Mouse (Mus musculus) C2C12 (cell line): ENCODE results near the gene 9430038I01Rik. TPM values are rescaled to one million over a fixed set of nuclear protein-coding genes. Genes with fewer than 3 reads are reported as not detected.
"Not testable (repeated sequence)": the region's sequence is repeated elsewhere in the genome, so short reads cannot be mapped to it uniquely, and the experiment has no call there.

Experiments
- H3K27me3 ChIP-seq: one replicate; pipeline ENCODE4 v1.6.1; 2011; ENCODE audit not compliant: control insufficient read depth, insufficient read depth, insufficient read length
- H3K36me3 ChIP-seq: one replicate; pipeline ENCODE4 v1.6.1; 2011; ENCODE audit not compliant: control insufficient read depth, insufficient read depth
- H3K4me3 ChIP-seq: one replicate; pipeline ENCODE4 v1.5.1; 2011; ENCODE audit warnings: mild to moderate bottlenecking, control low read depth; ENCODE audit not compliant: poor library complexity, insufficient read depth, severe bottlenecking
- H3K79me2 ChIP-seq: one replicate; pipeline ENCODE4 v1.6.1; 2011; ENCODE audit not compliant: control insufficient read depth, insufficient read depth
- H3K79me3 ChIP-seq: one replicate; pipeline ENCODE4 v1.6.1; 2011; ENCODE audit warnings: low read depth, control low read depth
- H3ac ChIP-seq: one replicate; pipeline ENCODE3; 2011; ENCODE audit warnings: low read depth; ENCODE audit not compliant: control insufficient read depth, insufficient read length
- CEBPB ChIP-seq: IDR thresholded peaks from one replicate; pipeline ENCODE4 v1.6.1; 2011; ENCODE audit warnings: low read depth, mild to moderate bottlenecking, control low read depth, moderate library complexity
- CTCF ChIP-seq: IDR thresholded peaks from one replicate; pipeline ENCODE4 v1.5.1; 2011; ENCODE audit not compliant: control insufficient read depth, insufficient read depth, insufficient read length
- FOSL1 ChIP-seq: IDR thresholded peaks from one replicate; pipeline ENCODE4 v1.8.0; 2011; ENCODE audit warnings: mild to moderate bottlenecking, low read length; ENCODE audit not compliant: poor library complexity, insufficient read depth, severe bottlenecking
- MAX ChIP-seq: IDR thresholded peaks from one replicate; pipeline ENCODE4 v1.6.1; 2011; ENCODE audit warnings: mild to moderate bottlenecking, control low read depth
- MYOD1 ChIP-seq: IDR thresholded peaks from one replicate; pipeline ENCODE4 v1.6.1; 2011; ENCODE audit warnings: low read depth; ENCODE audit not compliant: control insufficient read depth, insufficient read length
- MYOG ChIP-seq: IDR thresholded peaks from one replicate; pipeline ENCODE4 v1.6.1; 2011; ENCODE audit not compliant: control insufficient read depth, insufficient read length; ENCODE audit errors: extremely low read depth
- USF1 ChIP-seq: IDR thresholded peaks from one replicate; pipeline ENCODE4 v1.6.1; 2011; ENCODE audit warnings: low read depth, mild to moderate bottlenecking, control low read depth, moderate library complexity
- long read RNA-seq, 2 experiments: library from polyadenylated mRNA; unstranded; transcript quantifications; one replicate each; pipeline ENCODE4 v2.0.0; 2019 to 2020
- polyA plus RNA-seq: library from polyadenylated mRNA; unstranded; fragments of >200 nt; fragmentation: generic; extraction: Trizol; gene quantifications from one replicate; pipeline ENCODE4 v1.2.1, GENCODE M21; 2012; ENCODE audit warnings: missing spikeins

9430038I01Rik gene
- 4.4 TPM for polyA plus RNA-seq
- long read RNA-seq, experiment 1, transcript 9430038I01Rik-201 (4 exons, 1,126 nt), result major isoform, 5 of 6 reads
- long read RNA-seq, experiment 1, partial matches to known transcripts, result 0 of 6 reads
- long read RNA-seq, experiment 1, other reads (novel, unspliced or antisense), result 1 of 6 reads
- long read RNA-seq, experiment 2, partial matches to known transcripts, result 0 of 2 reads
- long read RNA-seq, experiment 2, other reads (novel, unspliced or antisense), result 0 of 2 reads

- peak within 1 kb of the TSS; percentile 95 for H3ac ChIP-seq
- H3K79me2 ChIP-seq, result no peaks in the 10 kb centered on the region
- TF ChIP-seq CTCF, result no peak
- no peak for TF ChIP-seq MYOG
- peak; percentile 86 for TF ChIP-seq USF1
- no peak for TF ChIP-seq MYOD1
- TF ChIP-seq MAX, result peak; percentile 76
- H3K36me3 ChIP-seq, result no peaks in the 10 kb centered on the region
- H3K27me3 ChIP-seq, result no peaks in the 10 kb centered on the region
- no peaks in the 10 kb centered on the region for H3K79me3 ChIP-seq
- H3K4me3 ChIP-seq, result peak within 1 kb of the TSS; percentile 41
Observed at GRCm38 (mm10) chr7:137410337-137411197, at the start of gene 9430038I01Rik. Gene 9430038I01Rik, minus strand, starts transcription at chr7:137410762.

- peaks cover 97% of the 10 kb centered on the region for H3K79me2 ChIP-seq
- H3K36me3 ChIP-seq, result peaks cover 49% of the 10 kb centered on the region
- H3K79me3 ChIP-seq, result peaks cover 73% of the 10 kb centered on the region
- TF ChIP-seq FOSL1 (no peak), MAX (no peak), CEBPB (no peak), MYOD1 (no peak), MYOG (no peak), USF1 (no peak), CTCF (no peak)
- no peak overlapping the region for H3K4me3 ChIP-seq
- H3ac ChIP-seq, result no peak overlapping the region
- no peaks in the 10 kb centered on the region for H3K27me3 ChIP-seq
Observed at GRCm38 (mm10) chr7:137445321-137445720, 34.8 kb upstream of the 9430038I01Rik start.

- no peak for TF ChIP-seq CTCF
- TF ChIP-seq CEBPB, result no peak
- TF ChIP-seq MYOG, result no peak
- no peak for TF ChIP-seq MYOD1
- TF ChIP-seq MAX, result no peak
- TF ChIP-seq USF1, result no peak
- no peak for TF ChIP-seq FOSL1
- no peak overlapping the region for H3ac ChIP-seq
- H3K27me3 ChIP-seq, result no peaks in the 10 kb centered on the region
- H3K79me2 ChIP-seq, result peaks cover 97% of the 10 kb centered on the region
- peaks cover 77% of the 10 kb centered on the region for H3K79me3 ChIP-seq
- H3K4me3 ChIP-seq, result no peak overlapping the region
- peaks cover 33% of the 10 kb centered on the region for H3K36me3 ChIP-seq
Observed at GRCm38 (mm10) chr7:137442951-137443350, 32.4 kb upstream of the 9430038I01Rik start.

DNA sequence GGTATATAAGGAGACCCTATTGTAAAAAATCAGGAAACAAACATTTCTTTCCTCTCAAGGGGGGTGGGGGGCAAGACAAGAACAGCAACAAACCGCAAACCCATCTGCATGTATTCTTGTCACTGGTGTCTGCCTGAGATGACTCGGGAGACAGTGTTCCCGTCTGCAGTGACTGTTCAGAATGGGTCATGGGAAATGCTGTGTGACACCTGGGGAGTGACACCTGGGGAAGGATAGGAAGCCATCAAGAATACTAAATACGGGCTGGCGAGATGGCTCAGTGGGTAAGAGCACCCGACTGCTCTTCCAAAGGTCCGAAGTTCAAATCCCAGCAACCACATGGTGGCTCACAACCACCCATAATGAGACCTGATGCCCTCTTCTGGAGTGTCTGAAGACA lies 28.4 kb upstream of the 9430038I01Rik start:
- Histone ChIP-seq H3K79me2 (peaks cover 62% of the 10 kb centered on the region), H3K36me3 (peaks cover 15% of the 10 kb centered on the region), H3K4me3 (peak overlapping the region; percentile 68), H3K79me3 (peaks cover 54% of the 10 kb centered on the region)
- H3K27me3 ChIP-seq, H3ac ChIP-seq: not testable (repeated sequence)

DNA sequence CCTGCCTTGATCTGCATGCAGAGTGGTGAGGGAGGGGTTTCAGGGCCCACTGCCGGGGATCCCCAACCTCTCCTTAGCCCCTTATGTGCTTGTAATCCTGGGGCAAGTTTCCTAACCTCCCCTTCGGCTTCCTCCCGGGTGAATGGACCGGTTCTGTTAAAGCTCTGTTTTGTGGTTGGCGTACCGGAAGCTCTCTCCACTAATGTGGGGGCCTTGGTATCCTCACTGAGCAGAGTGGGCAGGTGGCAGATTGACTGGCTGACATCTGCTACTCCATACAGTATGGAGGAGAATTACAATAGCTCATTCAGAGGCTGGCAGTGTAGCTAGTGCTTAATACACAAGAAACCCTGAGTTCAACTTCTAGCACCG lies 27.6 kb upstream of the 9430038I01Rik start:
- Histone ChIP-seq H3K27me3 (no peaks in the 10 kb centered on the region), H3K4me3 (peak overlapping the region; percentile 68), H3ac (peak overlapping the region; percentile 73), H3K79me3 (peaks cover 48% of the 10 kb centered on the region), H3K36me3 (peaks cover 8% of the 10 kb centered on the region), H3K79me2 (peaks cover 54% of the 10 kb centered on the region)
- TF ChIP-seq CEBPB (no peak), USF1 (no peak), MYOD1 (peak; percentile 23)

GRCm38 (mm10) chr7:137437440-137438178 lies 27.0 kb upstream of the 9430038I01Rik start, which contains the start of gene Glrx3:
Gene Glrx3, plus strand, starts transcription at chr7:137437614.
- peak within 1 kb of the TSS; percentile 68 for H3K4me3 ChIP-seq
- H3K36me3 ChIP-seq, result peaks cover 4% of the 10 kb centered on the region
- H3K79me2 ChIP-seq, result peaks cover 49% of the 10 kb centered on the region
- H3K27me3 ChIP-seq, result no peaks in the 10 kb centered on the region
- H3ac ChIP-seq, result peak within 1 kb of the TSS; percentile 73
- TF ChIP-seq MAX (peak; percentile 44), CTCF (no peak)
- peaks cover 42% of the 10 kb centered on the region for H3K79me3 ChIP-seq
